Mouse (Mus musculus) R1 (cell line): ENCODE measurements around the gene Tmem176a.

ENCODE experiments used
- DNase-seq: peaks from one replicate; pipeline ENCODE4 v3.0.0-alpha.2; 2018; ENCODE audit warnings: low read depth, low spot score

Gene Tmem176a

DNA sequence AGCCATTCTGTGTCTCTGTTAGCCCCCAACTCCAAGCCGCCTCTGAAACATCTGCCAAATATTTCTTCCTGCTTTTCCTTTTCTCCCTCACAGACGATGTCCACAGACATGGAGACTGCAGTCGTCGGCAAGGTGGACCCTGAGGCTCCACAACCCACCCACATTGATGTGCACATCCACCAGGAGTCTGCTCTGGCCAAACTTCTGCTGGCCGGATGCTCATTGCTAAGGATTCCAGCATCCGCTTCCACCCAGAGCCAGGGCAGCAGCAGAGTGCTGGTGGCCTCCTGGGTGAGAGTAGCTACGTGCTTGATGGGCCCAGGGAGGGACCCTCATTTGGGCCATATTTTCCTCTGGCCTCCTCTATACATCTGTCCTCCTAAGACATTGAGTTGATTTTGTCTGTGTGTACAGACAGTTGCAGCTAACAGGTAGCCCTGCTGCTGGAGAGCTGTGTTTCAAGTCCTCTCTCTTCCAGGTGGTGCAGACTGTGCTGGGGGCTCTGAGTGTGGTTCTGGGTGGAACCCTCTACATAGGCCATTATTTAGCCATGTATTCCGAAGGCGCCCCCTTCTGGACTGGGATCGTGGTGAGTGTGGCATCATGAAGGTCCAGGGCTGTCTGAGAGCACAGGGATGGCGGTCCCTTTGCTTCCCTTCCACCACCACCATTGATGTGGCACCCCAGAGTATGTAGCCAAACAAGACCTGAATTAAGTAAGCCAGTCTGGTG lies 1.6 kb downstream of the Tmem176a start:
- DNase-seq, result no peak

GRCm38 (mm10) chr6:48845086-48845485 lies 4.4 kb downstream of the Tmem176a start:
- DNase-seq, result no peak

- peak; percentile 23 for DNase-seq
Observed at GRCm38 (mm10) chr6:48851820-48852491, 11.2 kb downstream of the Tmem176a start.

- peak; percentile 42 for DNase-seq
Observed at GRCm38 (mm10) chr6:48854155-48854554, 13.4 kb downstream of the Tmem176a start.

DNA sequence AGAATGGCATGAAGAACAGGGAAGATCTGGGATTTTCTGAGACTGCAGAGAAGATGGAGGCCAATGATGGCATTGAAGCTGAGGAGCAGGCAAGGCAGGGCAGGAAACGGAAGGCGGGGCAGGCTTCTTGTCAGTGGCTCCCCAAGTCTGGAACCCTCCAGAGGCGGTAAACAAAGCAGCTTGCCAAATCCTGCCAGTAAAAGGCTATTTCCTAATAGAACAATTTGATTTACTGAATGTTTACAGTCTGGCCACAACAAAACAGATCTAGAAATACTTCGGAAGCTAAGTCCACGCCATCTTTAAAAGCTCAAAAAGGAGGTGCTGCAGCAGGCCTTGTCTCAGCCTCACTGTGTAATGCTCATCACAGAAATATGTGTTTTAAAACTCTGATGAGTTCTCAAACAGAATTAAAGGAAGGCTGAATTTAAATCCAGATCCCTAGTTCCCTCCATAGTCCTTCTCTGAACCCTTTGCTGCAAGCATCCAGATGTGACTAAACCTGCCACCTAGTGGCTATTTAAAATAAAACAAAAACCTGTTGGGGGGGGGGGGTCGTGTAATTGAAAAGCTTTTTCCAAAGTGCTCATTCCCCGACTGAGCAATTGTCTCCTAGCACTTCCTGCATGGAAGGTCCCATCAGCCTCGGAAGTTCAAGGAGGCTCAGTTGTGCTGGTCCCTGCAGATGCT lies 17.0 kb downstream of the Tmem176a start:
- peak; percentile 33 for DNase-seq

DNA sequence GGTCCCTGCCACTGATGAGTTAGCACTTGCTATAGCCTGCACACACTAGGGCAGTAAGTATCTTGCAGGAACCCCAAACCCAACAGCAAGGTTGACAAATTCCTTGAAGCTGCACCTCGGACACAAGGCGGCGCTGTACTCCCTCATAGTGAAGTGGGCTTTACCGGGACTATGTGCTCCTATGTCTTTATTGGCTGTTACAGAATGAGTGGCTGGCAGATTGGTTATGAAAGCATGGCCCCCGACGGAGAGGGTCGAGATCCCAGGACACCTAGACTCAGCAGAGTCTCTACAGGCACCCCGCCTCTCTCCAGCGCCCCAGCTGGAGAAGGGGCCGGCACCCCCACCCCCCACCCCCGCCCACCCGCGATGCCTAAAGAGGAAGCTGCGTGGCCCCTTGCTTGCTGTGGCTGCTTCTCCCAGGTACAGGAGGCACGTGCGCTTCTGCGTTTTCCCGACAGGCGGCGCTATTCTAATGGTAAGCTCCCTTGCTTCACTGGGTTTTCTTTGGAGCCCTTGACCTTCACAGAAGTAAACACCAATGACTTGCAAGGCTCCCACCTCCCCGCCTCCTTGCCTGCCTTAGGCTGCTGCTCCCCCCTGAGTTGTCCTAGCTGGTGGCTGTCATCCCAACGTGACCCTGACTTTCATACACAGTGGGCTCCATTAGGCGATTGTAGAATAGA lies 19.6 kb downstream of the Tmem176a start:
- peak; percentile 92 for DNase-seq

DNA sequence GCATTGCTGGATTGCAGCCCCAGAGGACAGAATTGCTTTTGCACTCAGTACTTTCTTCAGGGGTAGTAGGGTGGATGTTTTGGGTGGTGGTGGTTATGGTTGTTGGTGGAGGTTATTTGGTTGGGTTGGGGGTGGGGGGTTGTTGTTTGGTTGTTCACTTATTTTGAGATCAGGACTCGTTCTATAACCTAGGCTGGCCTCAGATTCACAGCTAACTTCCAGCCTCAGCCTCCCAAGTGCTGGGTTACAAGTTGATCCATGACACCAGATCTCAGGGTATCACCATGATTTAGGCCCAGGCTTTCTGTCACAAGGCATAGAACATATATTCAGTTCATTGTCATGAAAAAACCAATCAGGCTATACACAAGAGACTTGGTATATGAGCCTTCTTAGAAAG lies 20.1 kb downstream of the Tmem176a start:
- DNase-seq, result no peak

GRCm38 (mm10) chr6:48861616-48862280 lies 21.0 kb downstream of the Tmem176a start:
- DNase-seq, result peak; percentile 16

DNA sequence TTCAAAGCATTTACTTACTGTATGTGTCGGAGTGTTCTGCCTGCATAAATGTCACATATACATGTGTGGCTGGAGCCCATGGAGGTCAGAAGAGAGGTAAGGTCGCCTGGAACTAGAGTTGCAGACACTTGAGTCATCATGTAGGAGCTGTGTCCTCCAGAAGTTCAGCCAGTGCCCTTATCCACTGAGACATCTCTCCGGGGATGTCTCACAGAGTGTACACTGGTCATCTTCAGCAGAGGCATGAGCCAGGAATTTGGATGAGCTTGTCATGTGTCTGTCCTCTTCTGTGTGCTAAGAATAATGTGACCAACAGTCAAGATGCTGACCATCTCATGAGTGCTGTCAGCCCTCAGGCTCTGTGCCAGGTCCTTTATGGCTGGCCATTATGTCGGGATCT lies 22.1 kb downstream of the Tmem176a start:
- DNase-seq, result no peak

DNA sequence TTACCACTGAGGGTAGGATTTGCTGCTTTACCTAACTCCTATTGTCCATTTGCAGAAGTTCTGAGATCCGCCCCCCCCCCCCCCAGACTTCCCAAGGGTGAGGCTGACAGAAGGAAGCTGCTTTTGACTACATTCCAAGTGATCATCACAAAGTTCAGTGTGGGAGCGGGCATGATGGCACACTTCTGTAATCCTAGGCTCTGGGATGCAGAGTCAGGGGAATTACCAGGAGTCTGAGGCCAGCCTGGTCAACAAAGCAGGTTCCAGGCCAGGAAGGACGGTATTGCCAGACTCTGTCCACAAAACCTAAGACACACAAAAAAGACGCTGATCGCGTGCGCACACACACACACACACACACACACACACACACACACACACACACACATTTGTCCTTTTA lies 22.8 kb downstream of the Tmem176a start:
- no peak for DNase-seq

- DNase-seq, result no peak
Observed at GRCm38 (mm10) chr6:48864181-48864580, 23.5 kb downstream of the Tmem176a start.

DNA sequence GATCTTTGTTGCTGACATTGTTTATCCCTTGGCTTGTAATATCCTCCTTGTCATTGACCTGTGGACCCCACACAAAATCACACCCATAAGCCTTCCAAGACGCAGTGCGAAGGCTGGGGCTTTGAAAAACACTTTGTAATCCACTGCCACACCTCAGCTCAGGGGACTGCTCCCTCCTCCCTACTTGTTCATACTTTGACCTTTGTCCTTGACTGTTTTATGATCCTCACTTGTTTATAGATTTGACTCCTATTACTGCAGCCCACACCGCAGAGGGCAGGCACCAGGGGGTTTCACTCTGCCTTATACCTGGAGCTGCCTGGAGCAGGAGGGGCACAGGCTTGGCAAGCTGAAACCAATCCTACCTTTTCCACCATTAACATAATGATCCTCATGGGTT lies 24.0 kb downstream of the Tmem176a start:
- no peak for DNase-seq

GRCm38 (mm10) chr6:48865152-48865745 lies 24.5 kb downstream of the Tmem176a start:
- DNase-seq, result no peak

GRCm38 (mm10) chr6:48866355-48866950 lies 25.7 kb downstream of the Tmem176a start:
- peak; percentile 68 for DNase-seq

DNA sequence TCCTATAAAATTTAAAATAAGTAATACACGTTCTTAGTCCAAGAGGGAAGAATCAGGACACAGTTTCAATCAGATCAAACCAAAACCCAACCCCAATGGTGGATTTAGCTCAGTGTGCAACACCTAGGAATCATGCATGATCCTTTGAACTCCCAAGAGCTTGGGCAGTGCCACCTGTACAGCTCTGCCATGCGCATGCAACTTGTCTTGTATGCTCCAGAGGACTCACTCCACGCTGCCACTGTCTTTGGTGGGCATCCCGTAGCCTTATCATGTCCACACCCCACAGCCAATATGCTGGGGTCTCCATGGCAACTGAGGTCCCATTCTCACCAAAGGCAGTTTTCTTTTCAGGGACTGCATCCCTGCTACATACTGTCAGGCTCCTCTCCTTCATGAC lies 26.4 kb downstream of the Tmem176a start:
- DNase-seq, result peak; percentile 28

- no peak for DNase-seq
Observed at GRCm38 (mm10) chr6:48869774-48870173, 29.1 kb downstream of the Tmem176a start.

DNA sequence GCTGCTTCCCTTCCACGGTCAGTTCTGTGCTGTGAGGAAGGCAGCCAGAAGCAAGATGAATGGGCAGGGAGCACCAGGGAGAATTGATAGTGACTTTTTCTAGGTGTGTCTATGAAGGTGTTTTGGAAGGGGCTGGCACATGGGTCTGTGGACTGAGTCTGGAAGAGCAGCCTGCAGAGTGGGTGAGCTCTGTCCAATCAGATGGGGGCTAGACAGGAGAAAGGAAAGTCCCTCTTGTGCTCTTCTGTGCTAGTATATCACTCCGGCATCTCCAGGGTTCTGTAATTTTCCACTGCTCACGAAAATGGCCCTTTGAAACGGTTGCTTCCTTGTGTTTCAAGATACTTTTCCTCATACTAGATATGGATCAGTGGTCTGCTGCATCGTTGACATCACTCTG lies 31.9 kb downstream of the Tmem176a start, which contains the start of gene Aoc1:
Aoc1 (plus strand) TSS at position 301 of the 400 bp plus-strand sequence.
- no peak for DNase-seq

- DNase-seq, result no peak
Observed at GRCm38 (mm10) chr6:48874576-48874975, 33.9 kb downstream of the Tmem176a start.

DNA sequence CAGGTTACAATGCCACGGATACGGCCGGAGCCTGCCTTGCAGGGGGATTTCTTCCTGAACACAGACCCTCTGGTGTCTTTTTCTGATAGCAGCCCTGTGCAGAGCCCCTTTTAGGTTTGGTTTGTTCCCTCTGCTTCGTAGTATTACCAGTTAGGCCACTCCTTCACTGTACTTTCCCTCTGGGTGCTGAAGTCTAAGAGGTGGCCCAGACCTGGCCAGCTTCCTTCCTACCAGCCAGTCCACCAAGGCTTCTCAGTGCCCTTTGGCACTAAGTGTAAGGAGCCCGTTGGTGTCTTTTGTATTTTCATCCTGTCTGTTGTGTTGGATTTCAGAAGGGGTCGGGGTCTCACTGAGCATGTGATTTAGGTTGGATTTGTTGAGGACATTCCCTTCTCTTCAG lies 34.8 kb downstream of the Tmem176a start:
- DNase-seq, result no peak

- no peak for DNase-seq
Observed at GRCm38 (mm10) chr6:48876510-48877135, 35.9 kb downstream of the Tmem176a start.
